Mouse (Mus musculus) heart, adult 2 months (tissue): ENCODE results near the gene Pus10.

Source experiments
- CTCF ChIP-seq: fragments of 200-600 bp; IDR thresholded peaks from 2 replicates; pipeline ENCODE4 v1.8.1; 2022; ENCODE audit warnings: antibody characterized with exemption, mild to moderate bottlenecking, moderate library complexity
- EP300 ChIP-seq: fragments of 200-500 bp; IDR thresholded peaks from 2 replicates; pipeline ENCODE4 v1.6.1; 2011; ENCODE audit warnings: low read depth, low read length, control low read depth; ENCODE audit not compliant: insufficient read depth
- POLR2A ChIP-seq: fragments of 200-500 bp; IDR thresholded peaks from 2 replicates; pipeline ENCODE4 v1.6.1; 2011; ENCODE audit warnings: mild to moderate bottlenecking, low read depth, low read length, control low read depth; ENCODE audit not compliant: insufficient read depth

GRCm38 (mm10) chr11:23746102-23746501 lies 80.6 kb downstream of the Pus10 start:
- TF ChIP-seq CTCF: no peak
- TF ChIP-seq POLR2A: no peak
- TF ChIP-seq EP300: no peak
